Mouse (Mus musculus): ENCODE data around the gene Ak2.

GRCm38 (mm10) chr4:129059922-129060321 lies 68.2 kb downstream of the Ak2 start:
- TF ChIP-seq ZNF384 (IDR thresholded peaks at IDR 0.05; ENCODE audit: low read depth, low read length): no peak
- TF ChIP-seq MAFK (IDR thresholded peaks at IDR 0.05; ENCODE audit: insufficient read depth, low read depth, low read length): no peak
- TF ChIP-seq HCFC1 (IDR thresholded peaks at IDR 0.05; ENCODE audit: borderline replicate concordance, insufficient read depth, low read length): no peak
